Mouse (Mus musculus) heart, postnatal 4 days (tissue): ENCODE data around the gene Tmem198. TPM values are rescaled to one million over a fixed set of nuclear protein-coding genes. Genes with fewer than 3 reads are reported as not detected.

Experiments used
- DNase-seq: peaks from one replicate; pipeline ENCODE4 v3.0.0; 2021
- total RNA-seq, 2 experiments: library from RNA; stranded (reverse); gene quantifications; 2 replicates each; pipeline ENCODE4 v1.2.3; 2021

Gene Tmem198
- total RNA-seq, 2 experiments from 2014 or later = 0.55 to 1.1 TPM

- DNase-seq = peak; percentile 29
Measured at GRCm38 (mm10) chr1:75519576-75519975, 40.2 kb downstream of the Tmem198 start.

- peak; percentile 95 for DNase-seq
Measured at GRCm38 (mm10) chr1:75521321-75522031, 42.1 kb downstream of the Tmem198 start, which contains the start of gene Stk11ip. Gene Stk11ip (plus strand): TSS chr1:75521529.

- peak; percentile 27 for DNase-seq
Measured at GRCm38 (mm10) chr1:75524679-75525078, 45.3 kb downstream of the Tmem198 start.

GRCm38 (mm10) chr1:75530546-75530945 is 51.2 kb downstream of the Tmem198 start:
- no peak for DNase-seq

GRCm38 (mm10) chr1:75532280-75533172 is 53.2 kb downstream of the Tmem198 start:
- no peak for DNase-seq

GRCm38 (mm10) chr1:75533325-75534252 is 54.3 kb downstream of the Tmem198 start:
- DNase-seq = no peak

Other genes starting within 250 kb of the Tmem198 start
- gene A630095N17Rik, start 247.4 kb upstream of the Tmem198 start, total RNA-seq = not detected
- gene Dnajb2, start 243.1 kb upstream of the Tmem198 start, total RNA-seq = 10 to 100 TPM; 46.4 to 49.2 TPM
- under 1 TPM; 0.41 to 0.43 TPM for gene Ptprn, start 215.0 kb upstream of the Tmem198 start, total RNA-seq
- gene Resp18, start 201.1 kb upstream of the Tmem198 start, total RNA-seq = not detected
- gene Dnpep, start 161.5 kb upstream of the Tmem198 start, total RNA-seq = 10 to 100 TPM; 89.5 to 89.8 TPM
- 100 to 1,000 TPM; 742 to 747 TPM for gene Des, start 119.2 kb upstream of the Tmem198 start, total RNA-seq
- 100 to 1,000 TPM; 121 to 123 TPM for gene Speg, start 104.2 kb upstream of the Tmem198 start, total RNA-seq
- gene Gmppa, start 43.6 kb upstream of the Tmem198 start, total RNA-seq = 10 to 100 TPM; 41.1 to 41.4 TPM
- not detected for gene Asic4, start 29.1 kb upstream of the Tmem198 start, total RNA-seq
- 10 to 100 TPM; 38.0 to 38.7 TPM for gene Chpf, start 225 bp upstream of the Tmem198 start, total RNA-seq
- gene Obsl1, start 26.9 kb downstream of the Tmem198 start, total RNA-seq = 100 to 1,000 TPM; 196 to 210 TPM
- 10 to 100 TPM in 1 of 2 experiments, 1 to 10 TPM in 1; 10.0 to 10.3 TPM for gene Inha, start 27.5 kb downstream of the Tmem198 start, total RNA-seq
- gene Stk11ip, start 42.0 kb downstream of the Tmem198 start, total RNA-seq = 10 to 100 TPM; 15.7 to 16.7 TPM
- 100 to 1,000 TPM; 121 to 125 TPM for gene Slc4a3, start 66.7 kb downstream of the Tmem198 start, total RNA-seq